Mouse (Mus musculus) midbrain, embryonic 16.5 days (tissue): ENCODE results near the gene Calm3. TPM values are rescaled to one million over a fixed set of nuclear protein-coding genes. Genes with fewer than 3 reads are reported as not detected.

Source experiments
- ATAC-seq: fragments of 200-750 bp; cut with Nextera tagmentation; 2 replicates; pipeline ENCODE4 v1.8.0; 2017; ENCODE audit warnings: moderate TSS enrichment
- H3K27ac ChIP-seq: fragments of 300-500 bp; sonication (generic); 2 replicates; pipeline ENCODE4 v1.5.1; 2014; ENCODE audit warnings: mild to moderate bottlenecking, low read length, mixed read lengths
- H3K27me3 ChIP-seq: fragments of 300-500 bp; sonication (generic); 2 replicates; pipeline ENCODE4 v1.6.1; 2014; ENCODE audit warnings: low read depth, low read length, mixed read lengths; ENCODE audit not compliant: control insufficient read depth, insufficient read depth
- H3K36me3 ChIP-seq: fragments of 300-500 bp; sonication (generic); 2 replicates; pipeline ENCODE4 v1.6.1; 2014; ENCODE audit warnings: mild to moderate bottlenecking, low read length, moderate library complexity, mixed read lengths; ENCODE audit not compliant: control insufficient read depth, insufficient read depth
- H3K4me1 ChIP-seq: fragments of 300-500 bp; sonication (generic); 2 replicates; pipeline ENCODE4 v1.6.1; 2014; ENCODE audit warnings: mild to moderate bottlenecking, low read length, mixed read lengths; ENCODE audit not compliant: control insufficient read depth, insufficient read depth
- H3K4me2 ChIP-seq: fragments of 300-500 bp; sonication (generic); 2 replicates; pipeline ENCODE4 v1.6.1; 2014; ENCODE audit warnings: mild to moderate bottlenecking, low read length, mixed read lengths
- H3K4me3 ChIP-seq: fragments of 300-500 bp; sonication (generic); 2 replicates; pipeline ENCODE4 v1.5.1; 2014; ENCODE audit warnings: low read depth, mild to moderate bottlenecking, low read length, moderate library complexity, mixed read lengths
- H3K9ac ChIP-seq: fragments of 300-500 bp; sonication (generic); 2 replicates; pipeline ENCODE4 v1.6.1; 2014; ENCODE audit warnings: low read depth, low read length, mixed read lengths
- H3K9me3 ChIP-seq: fragments of 300-500 bp; sonication (generic); replicated peaks from 2 replicates; pipeline ENCODE4 v1.6.1; 2014; ENCODE audit warnings: mild to moderate bottlenecking, low read length, mixed read lengths; ENCODE audit not compliant: control insufficient read depth, poor library complexity, severe bottlenecking
- WGBS: fragments of 180-500 bp; shearing (Covaris S2); extraction: QIAGEN DNeasy Blood & Tissue Kit; methylation state at CpG from one replicate; pipeline ENCODE4 v1.1.7; 2014; 5-methylcytosine and 5-hydroxymethylcytosine counted together
- polyA plus RNA-seq: library from polyadenylated mRNA; unstranded; fragments of >200 nt; fragmentation: Nextera tagmentation; extraction: Ambion mirVana; gene quantifications from 2 replicates; pipeline ENCODE4 v1.2.1, GENCODE M21; 2015

Gene Calm3
- polyA plus RNA-seq, 1 experiment from 2014 or later, result 443 TPM

DNA sequence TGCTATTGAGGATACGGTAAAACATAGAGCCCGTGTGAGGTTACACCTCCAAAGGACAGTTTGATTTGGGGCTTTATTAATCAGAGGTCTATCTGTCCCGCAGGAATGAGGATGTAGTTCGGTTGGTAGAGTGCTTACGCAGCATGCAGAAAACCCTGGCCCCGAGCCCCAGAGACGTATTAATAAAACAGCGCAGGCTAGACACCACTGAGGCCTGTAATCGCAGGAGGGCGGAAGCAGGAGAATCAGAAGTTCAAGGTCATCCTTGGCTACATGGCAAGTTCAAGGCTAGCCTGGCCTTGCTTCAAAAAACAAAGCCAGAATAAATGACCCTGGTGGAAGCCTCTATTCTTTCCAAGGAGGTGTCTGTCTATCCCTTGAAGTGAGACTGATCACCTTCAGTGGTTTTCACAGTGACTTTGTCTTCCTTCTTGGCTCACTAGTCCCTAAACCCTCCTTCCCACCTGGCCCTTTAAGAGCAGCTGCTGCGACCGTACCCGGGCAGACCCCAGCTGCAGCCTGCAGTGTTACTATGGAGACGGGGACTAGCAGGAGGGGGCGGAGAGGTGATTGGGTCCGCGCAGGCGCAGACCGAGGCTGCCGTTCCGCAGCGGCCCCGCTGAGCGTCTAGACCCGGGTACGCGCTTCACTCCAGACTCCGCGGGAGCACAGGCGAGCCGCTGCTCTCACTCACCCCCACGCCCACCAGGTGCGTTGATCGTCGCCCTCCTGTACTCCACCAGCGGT, 20.3 kb upstream of the Calm3 start, which contains the start of gene Pnmal2:
Gene Pnmal2 (plus strand): TSS at position 622 of the 747 bp plus-strand sequence.
- peak within 1 kb of the TSS; percentile 78 for H3K4me2 ChIP-seq
- peak within 1 kb of the TSS; percentile 96 for H3K9ac ChIP-seq
- H3K9me3 ChIP-seq, result no peaks in the 10 kb centered on the region
- H3K27me3 ChIP-seq, result no peaks in the 10 kb centered on the region
- H3K4me1 ChIP-seq, result peaks cover 57% of the 10 kb centered on the region
- no peaks in the 10 kb centered on the region for H3K36me3 ChIP-seq
- H3K4me3 ChIP-seq, result peak within 1 kb of the TSS; percentile 78
- ATAC-seq, result peak; percentile 88
- H3K27ac ChIP-seq, result peak within 1 kb of the TSS; percentile 98
- WGBS, result 8% methylated on average over 36 of the region's 36 CpGs

DNA sequence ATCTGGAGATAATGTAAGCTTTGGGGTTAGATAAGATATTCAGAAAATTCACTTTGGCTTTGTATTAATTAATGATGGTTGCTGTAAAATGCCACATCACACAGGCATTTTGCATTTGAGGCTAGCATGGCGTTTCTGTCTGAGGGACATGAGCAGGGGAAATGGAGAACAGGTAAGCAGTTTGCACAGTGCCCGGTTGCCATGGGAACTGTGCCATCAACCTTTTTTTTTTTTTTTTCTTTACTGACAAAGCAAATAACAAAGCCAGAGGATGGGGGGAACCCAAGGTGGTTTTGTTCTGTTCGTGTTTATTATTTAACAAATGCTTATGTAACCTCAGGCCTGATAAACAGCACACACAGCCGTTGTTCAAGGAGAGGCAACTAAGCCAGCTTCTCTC, 18.9 kb upstream of the Calm3 start:
- Histone ChIP-seq H3K9me3 (no peaks in the 10 kb centered on the region), H3K4me3 (no peak overlapping the region), H3K36me3 (no peaks in the 10 kb centered on the region), H3K9ac (no peak overlapping the region), H3K27ac (peak overlapping the region; percentile 98), H3K4me1 (peaks cover 54% of the 10 kb centered on the region), H3K27me3 (no peaks in the 10 kb centered on the region), H3K4me2 (peak overlapping the region; percentile 14; the same call in 1 of the 2 replicates)
- ATAC-seq, result no peak
- 20% methylated on average over 4 of the region's 4 CpGs for WGBS

DNA sequence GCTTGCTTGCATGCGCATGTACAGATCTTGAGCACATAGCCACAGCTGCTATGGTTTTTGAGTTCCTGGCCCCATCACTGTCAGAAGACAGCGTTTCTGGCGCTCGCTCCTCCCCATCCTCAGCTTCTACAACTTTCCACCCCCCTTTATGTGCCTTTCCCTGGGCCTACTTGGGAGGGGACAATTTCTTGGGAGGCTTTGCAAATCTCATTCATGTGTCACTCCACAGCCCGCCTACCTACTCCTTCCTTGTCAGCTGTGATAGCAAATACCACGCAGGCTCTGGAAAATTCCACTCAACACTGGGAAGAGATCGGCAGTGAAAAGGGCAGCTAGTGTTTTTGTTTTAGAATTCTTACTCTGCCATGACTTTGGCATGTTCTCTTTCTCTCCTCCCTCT, 16.4 kb upstream of the Calm3 start:
- 31% methylated on average over 7 of the region's 7 CpGs for WGBS
- Histone ChIP-seq H3K4me2 (no peak overlapping the region), H3K4me1 (peaks cover 55% of the 10 kb centered on the region), H3K4me3 (no peak overlapping the region), H3K27ac (peak overlapping the region; percentile 65), H3K36me3 (no peaks in the 10 kb centered on the region), H3K9me3 (no peaks in the 10 kb centered on the region), H3K27me3 (no peaks in the 10 kb centered on the region), H3K9ac (0 out of 2 replicates have a peak overlapping the region, but pooled peaks have one; percentile 39)
- ATAC-seq, result no peak

DNA sequence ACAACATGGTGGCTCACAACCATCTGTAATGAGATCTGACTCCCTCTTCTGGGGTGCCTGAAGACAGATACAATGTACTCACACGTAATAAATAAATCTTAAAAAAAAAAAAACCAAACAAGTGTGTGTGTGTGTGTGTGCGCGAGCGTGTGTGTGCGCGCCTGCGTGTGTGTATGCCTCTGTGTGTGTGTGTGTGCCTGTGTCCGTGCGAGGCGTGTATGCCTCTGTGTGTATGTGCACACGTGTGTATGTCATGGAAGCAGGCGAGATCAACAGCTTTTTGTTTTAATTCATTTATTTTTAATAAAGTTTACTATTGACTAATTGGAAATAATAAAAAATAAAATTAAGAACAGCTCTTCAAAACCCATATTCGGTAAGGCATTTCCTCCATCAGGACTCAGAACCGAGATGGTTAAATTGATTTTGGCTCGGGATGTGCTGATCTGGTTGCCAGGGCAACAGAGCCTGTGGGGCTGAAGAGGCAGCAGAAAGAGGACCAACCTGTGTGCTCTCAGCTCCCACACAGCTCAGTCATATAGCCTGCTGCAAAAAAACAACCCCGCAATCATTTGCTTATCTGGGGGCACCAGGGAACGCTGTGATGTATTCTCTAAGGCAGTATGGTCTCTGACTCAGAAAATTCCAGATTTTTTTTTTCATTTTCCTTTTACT, 14.3 kb upstream of the Calm3 start:
- Histone ChIP-seq H3K4me1 (peaks cover 52% of the 10 kb centered on the region), H3K4me3 (peak overlapping the region; percentile 1; the same call in 1 of the 2 replicates)

DNA sequence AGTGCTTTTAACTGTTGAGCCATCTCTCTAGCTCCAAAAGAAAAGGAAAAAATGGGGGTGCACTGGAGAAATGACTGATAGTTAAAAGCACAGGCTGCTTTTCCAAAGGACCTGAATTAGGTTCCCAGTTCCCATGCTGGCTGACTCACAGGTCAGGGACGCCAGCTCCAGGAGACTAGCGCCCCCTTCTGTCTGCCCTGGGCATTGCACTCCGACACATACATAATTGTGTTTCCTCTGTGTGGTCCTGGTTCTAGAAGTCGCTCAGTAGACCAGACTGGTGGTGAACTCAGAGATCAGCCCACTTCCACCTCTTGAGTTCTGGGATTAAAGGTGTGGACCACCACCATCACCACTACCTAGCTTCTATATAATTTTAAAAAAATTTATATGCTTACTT, 13.4 kb upstream of the Calm3 start:
- WGBS, result 52% methylated on average over 4 of the region's 4 CpGs
- peaks cover 50% of the 10 kb centered on the region for H3K4me1 ChIP-seq

More for the DNA sequence above, 14.3 kb upstream of the Calm3 start:
- Histone ChIP-seq H3K4me2 (peak overlapping the region; percentile 35), H3K36me3 (no peaks in the 10 kb centered on the region), H3K9ac (0 out of 2 replicates have a peak overlapping the region, but pooled peaks have one; percentile 11), H3K9me3 (no peaks in the 10 kb centered on the region), H3K27ac (peak overlapping the region; percentile 86), H3K27me3 (no peaks in the 10 kb centered on the region)
- WGBS, result 58% methylated on average over 17 of the region's 17 CpGs
- ATAC-seq, result peak; percentile 88

DNA sequence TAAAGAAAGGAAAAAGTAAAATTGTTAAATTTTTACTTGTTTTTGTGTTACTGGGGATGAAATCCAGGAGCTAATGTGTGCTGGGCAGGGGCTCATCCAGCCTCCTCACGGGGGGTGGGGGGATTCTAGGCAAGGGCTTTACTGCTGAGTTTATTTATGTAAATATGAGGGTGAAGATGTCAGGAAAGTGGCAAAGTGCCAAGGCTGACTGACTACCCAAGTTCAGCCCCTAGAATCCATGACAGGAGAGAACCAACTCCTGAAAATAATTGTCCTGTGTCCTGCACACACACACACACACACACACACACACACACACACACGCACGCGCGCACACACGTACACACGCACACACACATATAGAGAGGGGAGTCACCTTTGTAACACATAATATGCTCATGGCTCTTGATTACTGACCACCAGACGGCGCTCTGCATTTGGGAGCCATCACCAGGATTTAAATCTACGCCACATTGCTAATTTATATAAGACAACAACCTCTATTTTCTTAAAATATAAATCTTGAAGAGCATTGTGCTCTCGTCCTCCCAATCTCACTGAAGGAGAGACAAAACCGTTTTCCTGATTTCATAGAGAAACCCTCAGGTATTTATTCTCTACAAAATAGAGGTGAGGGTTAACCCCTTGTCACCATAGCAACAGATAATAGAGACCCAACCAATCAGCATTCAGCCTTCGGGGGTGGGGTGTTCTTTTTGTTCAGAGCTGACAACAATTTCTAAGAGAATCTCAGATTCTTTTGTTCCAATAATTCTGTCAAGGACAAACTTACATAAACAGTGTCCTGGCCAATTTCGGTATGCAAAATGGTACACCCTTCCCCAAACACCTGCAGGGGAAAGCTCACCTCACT, 9.0 kb upstream of the Calm3 start:
- Histone ChIP-seq H3K4me3 (no peak overlapping the region), H3K9me3 (no peaks in the 10 kb centered on the region), H3K27ac (peak overlapping the region; percentile 78), H3K4me2 (peak overlapping the region; percentile 28), H3K4me1 (peaks cover 22% of the 10 kb centered on the region), H3K9ac (peak overlapping the region; percentile 36; the same call in 1 of the 2 replicates), H3K27me3 (no peaks in the 10 kb centered on the region), H3K36me3 (no peaks in the 10 kb centered on the region)
- peak; percentile 63 for ATAC-seq
- 18% methylated on average over 14 of the region's 14 CpGs for WGBS

More for the DNA sequence above, 13.4 kb upstream of the Calm3 start:
- no peak overlapping the region for H3K4me3 ChIP-seq
- no peak overlapping the region for H3K4me2 ChIP-seq
- no peaks in the 10 kb centered on the region for H3K27me3 ChIP-seq
- H3K9ac ChIP-seq, result no peak overlapping the region
- ATAC-seq, result no peak
- no peaks in the 10 kb centered on the region for H3K36me3 ChIP-seq
- H3K9me3 ChIP-seq, result no peaks in the 10 kb centered on the region
- no peak overlapping the region for H3K27ac ChIP-seq

DNA sequence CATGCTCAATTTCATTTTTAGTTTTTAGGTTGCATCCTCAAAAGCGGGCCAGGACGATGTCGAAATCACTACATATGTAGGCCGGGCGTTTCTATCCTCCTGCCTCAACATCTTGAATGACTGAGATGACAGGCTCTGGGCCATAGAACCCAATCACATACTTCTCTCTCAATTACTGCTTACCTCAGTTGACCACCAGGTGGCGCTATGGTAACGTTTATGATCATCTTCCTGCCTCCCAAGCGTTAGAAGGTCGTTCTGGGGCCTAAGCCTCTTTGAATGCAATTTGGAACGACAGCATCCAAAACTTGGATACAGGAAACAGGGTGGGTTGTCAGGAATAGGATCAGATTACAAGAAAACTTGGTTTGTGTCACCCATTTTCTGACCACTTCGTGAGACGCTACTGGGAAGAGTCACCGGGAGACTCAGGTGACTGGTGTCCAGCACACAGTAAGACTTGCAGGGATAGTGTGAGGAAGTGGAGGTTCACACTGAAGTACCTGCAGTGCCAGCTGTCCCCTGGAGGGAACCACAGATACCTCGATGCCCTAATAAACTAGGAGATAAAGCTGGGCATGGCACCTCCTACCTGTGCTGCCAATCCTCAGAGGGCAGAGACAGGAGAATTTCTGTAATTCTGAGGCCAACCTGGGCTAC, 8.2 kb upstream of the Calm3 start:
- H3K27ac ChIP-seq, result peak overlapping the region; percentile 78
- no peak overlapping the region for H3K9ac ChIP-seq
- ATAC-seq, result peak; percentile 52
- no peak overlapping the region for H3K4me3 ChIP-seq
- H3K27me3 ChIP-seq, result no peaks in the 10 kb centered on the region
- no peak overlapping the region for H3K4me2 ChIP-seq
- WGBS, result 16% methylated on average over 14 of the region's 14 CpGs
- H3K9me3 ChIP-seq, result no peaks in the 10 kb centered on the region
- no peaks in the 10 kb centered on the region for H3K36me3 ChIP-seq
- H3K4me1 ChIP-seq, result peaks cover 20% of the 10 kb centered on the region

DNA sequence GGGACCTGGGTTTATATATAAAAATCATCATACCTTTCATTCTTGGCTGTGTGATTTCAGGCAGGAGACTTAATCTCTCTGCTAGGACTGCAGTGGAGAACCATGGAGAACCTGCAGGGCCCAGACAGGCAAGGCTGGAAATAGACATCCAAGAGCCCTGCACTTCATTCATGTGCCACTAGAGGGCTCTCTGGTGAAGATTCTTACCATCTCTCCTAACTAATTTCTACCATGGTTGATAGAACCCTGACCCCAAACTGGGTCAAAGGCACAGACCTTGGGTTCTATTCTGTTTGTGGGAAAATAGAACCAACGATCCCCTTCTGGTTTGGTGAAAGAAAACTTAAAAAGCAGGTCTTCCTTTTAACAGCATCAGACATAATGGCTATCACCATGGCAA, 6.9 kb upstream of the Calm3 start:
- Histone ChIP-seq H3K4me2 (no peak overlapping the region), H3K9me3 (no peaks in the 10 kb centered on the region), H3K9ac (no peak overlapping the region), H3K4me1 (peaks cover 20% of the 10 kb centered on the region), H3K27ac (0 out of 2 replicates have a peak overlapping the region, but pooled peaks have one; percentile 24), H3K4me3 (no peak overlapping the region), H3K36me3 (no peaks in the 10 kb centered on the region), H3K27me3 (no peaks in the 10 kb centered on the region)
- ATAC-seq, result no peak
- 0% methylated on average over 1 of the region's 1 CpGs for WGBS
